Mouse (Mus musculus): ENCODE results near the gene Plxnb2.

- TF ChIP-seq CTCF (IDR thresholded peaks at IDR 0.05; ENCODE audit: low read depth): no peak
- TF ChIP-seq EP300 (IDR thresholded peaks at IDR 0.05; ENCODE audit: low read depth): no peak
Measured at GRCm38 (mm10) chr15:89140048-89140658, 40.4 kb downstream of the Plxnb2 start.
